Mouse (Mus musculus) MEL (cell line): ENCODE data around the gene Hkdc1. TPM values are rescaled to one million over a fixed set of nuclear protein-coding genes. Genes with fewer than 3 reads are reported as not detected.

Experiments used
- DNase-seq: peaks from one replicate; pipeline ENCODE4 v3.0.0; 2011; ENCODE audit warnings: low read depth, low spot score
- H3K27ac ChIP-seq: 2 replicates; pipeline ENCODE4 v1.5.1; 2012; ENCODE audit warnings: low read depth, mild to moderate bottlenecking, control low read depth, low read length, moderate library complexity; ENCODE audit not compliant: control insufficient read depth
- H3K27me3 ChIP-seq, 2 experiments: fragments of 150-350 bp in 1 of 2; sonication (generic) in 1 of 2; 2 replicates each; pipeline ENCODE4 v1.6.1; 2012; ENCODE audit warnings: low read length in 2 of 2, mild to moderate bottlenecking in 2 of 2, improper control_type of control experiment in 1 of 2, moderate library complexity in 1 of 2; ENCODE audit not compliant: insufficient read depth in 2 of 2, control insufficient read depth in 1 of 2
- H3K36me3 ChIP-seq, 2 experiments: 2 replicates each; pipeline ENCODE4 v1.6.1; 2012 to 2014; ENCODE audit warnings: low read length in 2 of 2, improper control_type of control experiment in 1 of 2, inconsistent platforms in 1 of 2, mild to moderate bottlenecking in 1 of 2; ENCODE audit not compliant: insufficient read depth in 2 of 2, control insufficient read depth in 1 of 2
- H3K4me1 ChIP-seq, 2 experiments: fragments of 150-350 bp in 1 of 2; sonication (generic) in 1 of 2; 2 replicates each; pipeline ENCODE4 v1.6.1; 2012; ENCODE audit warnings: low read length in 2 of 2, improper control_type of control experiment in 1 of 2, mild to moderate bottlenecking in 1 of 2; ENCODE audit not compliant: insufficient read depth in 2 of 2, control insufficient read depth in 1 of 2
- H3K4me3 ChIP-seq, 2 experiments: fragments of 150-350 bp in 1 of 2; sonication (generic) in 1 of 2; 2 replicates each; pipeline ENCODE4 v1.5.1; 2012; ENCODE audit warnings: low read depth in 2 of 2, low read length in 2 of 2, mild to moderate bottlenecking in 2 of 2, moderate library complexity in 2 of 2, control low read depth in 1 of 2, improper control_type of control experiment in 1 of 2; ENCODE audit not compliant: control insufficient read depth in 1 of 2, insufficient read depth in 1 of 2
- H3K79me2 ChIP-seq: 2 replicates; pipeline ENCODE4 v1.6.1; 2012; ENCODE audit warnings: mild to moderate bottlenecking, low read length, moderate library complexity; ENCODE audit not compliant: control insufficient read depth, poor library complexity, insufficient read depth
- H3K9ac ChIP-seq: 2 replicates; pipeline ENCODE4 v1.6.1; 2012; ENCODE audit warnings: low read depth, mild to moderate bottlenecking, control low read depth, low read length, moderate library complexity; ENCODE audit not compliant: control insufficient read depth, poor library complexity, severe bottlenecking
- H3K9me3 ChIP-seq: fragments of 150-350 bp; sonication (generic); replicated peaks from 2 replicates; pipeline ENCODE4 v1.6.1; 2012; ENCODE audit warnings: mild to moderate bottlenecking, low read length, improper control_type of control experiment, moderate library complexity; ENCODE audit not compliant: insufficient read depth
- CHD1 ChIP-seq: IDR thresholded peaks from 2 replicates; pipeline ENCODE4 v1.6.1; 2012; ENCODE audit warnings: low read depth, mild to moderate bottlenecking, inconsistent platforms, low read length, improper control_type of control experiment
- CTCF ChIP-seq, 3 experiments: IDR thresholded peaks in 2 of 3; conservative IDR thresholded peaks in 1 of 3; 2 replicates each; pipeline ENCODE4 v1.5.1; 2011 to 2012; ENCODE audit warnings: low read length in 3 of 3, low read depth in 2 of 3, mild to moderate bottlenecking in 2 of 3, improper control_type of control experiment in 1 of 3, inconsistent platforms in 1 of 3, mixed read lengths in 1 of 3, moderate library complexity in 1 of 3; ENCODE audit not compliant: control insufficient read depth in 1 of 3, insufficient read depth in 1 of 3, poor library complexity in 1 of 3, severe bottlenecking in 1 of 3
- E2F4 ChIP-seq: IDR thresholded peaks from 2 replicates; pipeline ENCODE4 v1.6.1; 2011; ENCODE audit warnings: low read depth, low read length, improper control_type of control experiment, borderline replicate concordance
- JUND ChIP-seq: IDR thresholded peaks from 2 replicates; pipeline ENCODE4 v1.6.1; 2011; ENCODE audit warnings: low read depth, mild to moderate bottlenecking, improper control_type of control experiment, low read length
- KAT2A ChIP-seq: conservative IDR thresholded peaks from 2 replicates; pipeline ENCODE4 v1.6.1; 2012; ENCODE audit warnings: low read depth, low read length, improper control_type of control experiment, inconsistent platforms
- MAX ChIP-seq: IDR thresholded peaks from 2 replicates; pipeline ENCODE4 v1.6.1; 2011; ENCODE audit warnings: low read length, improper control_type of control experiment
- MXI1 ChIP-seq: IDR thresholded peaks from 2 replicates; pipeline ENCODE4 v1.6.1; 2011; ENCODE audit warnings: mild to moderate bottlenecking, low read depth, low read length, improper control_type of control experiment
- MYB ChIP-seq: IDR thresholded peaks from 2 replicates; pipeline ENCODE4 v1.6.1; 2011; ENCODE audit warnings: mild to moderate bottlenecking, low read depth, low read length, improper control_type of control experiment
- POLR2AphosphoS2 ChIP-seq: IDR thresholded peaks from 2 replicates; pipeline ENCODE4 v1.6.1; 2011; ENCODE audit warnings: low read length, improper control_type of control experiment
- POLR2AphosphoS5 ChIP-seq: IDR thresholded peaks from 2 replicates; pipeline ENCODE4 v1.6.1; 2012; ENCODE audit warnings: low read depth, borderline replicate concordance, mild to moderate bottlenecking, inconsistent platforms, low read length, moderate library complexity, mixed read lengths
- SIN3A ChIP-seq: IDR thresholded peaks from 2 replicates; pipeline ENCODE4 v1.6.1; 2012; ENCODE audit warnings: low read length, improper control_type of control experiment, inconsistent platforms
- TAL1 ChIP-seq: IDR thresholded peaks from 2 replicates; pipeline ENCODE4 v1.6.1; 2012; ENCODE audit warnings: mild to moderate bottlenecking, inconsistent platforms, low read length, moderate library complexity, mixed read lengths
- ZC3H11A ChIP-seq: IDR thresholded peaks from 2 replicates; pipeline ENCODE4 v1.6.1; 2012; ENCODE audit warnings: low read depth, mild to moderate bottlenecking, inconsistent platforms, low read length, improper control_type of control experiment
- ZNF384 ChIP-seq: IDR thresholded peaks from 2 replicates; pipeline ENCODE4 v1.6.1; 2012; ENCODE audit warnings: low read depth, mild to moderate bottlenecking, inconsistent platforms, low read length, improper control_type of control experiment
- polyA plus RNA-seq, 2 experiments: library from polyadenylated mRNA; stranded (reverse) in 1 of 2; unstranded in 1 of 2; fragments of >175 nt in 1 of 2; fragments of >200 nt in 1 of 2; gene quantifications; 2 replicates each; pipeline versions ENCODE4 v1.2.1 to v1.2.4; 2012; ENCODE audit warnings: low replicate concordance in 2 of 2, low read depth in 1 of 2; ENCODE audit not compliant: insufficient read length in 2 of 2, insufficient read depth in 1 of 2, missing spikeins in 1 of 2
- total RNA-seq: library from RNA; depleted of rRNA; stranded (reverse); fragments of 300-350 nt; gene quantifications from 2 replicates; pipeline ENCODE4 v1.2.3, GENCODE M21; 2012

Gene Hkdc1
- total and polyA plus RNA-seq, 3 experiments = 0.38 to 0.42 TPM; not detected in 1

GRCm38 (mm10) chr10:62430427-62430826 is 8.1 kb upstream of the Hkdc1 start:
- H3K36me3 ChIP-seq = peaks cover 0 to 12% of the 10 kb centered on the region in 2 experiments; a peak in 2 of 4 replicates
- DNase-seq = no peak
- H3K27ac ChIP-seq = no peak overlapping the region
- no peaks in the 10 kb centered on the region for H3K27me3 ChIP-seq
- no peak overlapping the region for H3K4me3 ChIP-seq
- H3K79me2 ChIP-seq = no peaks in the 10 kb centered on the region
- H3K9ac ChIP-seq = no peak overlapping the region
- no peaks in the 10 kb centered on the region for H3K4me1 ChIP-seq
- TF ChIP-seq TAL1 (no peak), JUND (no peak)
- no peaks in the 10 kb centered on the region for H3K9me3 ChIP-seq

GRCm38 (mm10) chr10:62425081-62425871 is 3.0 kb upstream of the Hkdc1 start:
- Histone ChIP-seq H3K27me3 (no peaks in the 10 kb centered on the region), H3K9me3 (no peaks in the 10 kb centered on the region), H3K27ac (no peak overlapping the region), H3K4me1 (no peaks in the 10 kb centered on the region), H3K9ac (no peak overlapping the region), H3K4me3 (no peak overlapping the region), H3K36me3 (no peaks in the 10 kb centered on the region), H3K79me2 (no peaks in the 10 kb centered on the region)
- DNase-seq = no peak
- no peak for TF ChIP-seq ZC3H11A
- no peak for TF ChIP-seq POLR2AphosphoS2
- TF ChIP-seq E2F4 = no peak
- no peak for TF ChIP-seq MXI1
- TF ChIP-seq CHD1 = no peak
- TF ChIP-seq SIN3A = no peak
- no peak for TF ChIP-seq KAT2A
- TF ChIP-seq POLR2AphosphoS5 = no peak
- no peak for TF ChIP-seq MAX
- TF ChIP-seq, all 39 proteins: peak for 0

- H3K27me3 ChIP-seq = no peaks in the 10 kb centered on the region
- H3K9ac ChIP-seq = no peak overlapping the region
- H3K79me2 ChIP-seq = no peaks in the 10 kb centered on the region
- H3K9me3 ChIP-seq = no peaks in the 10 kb centered on the region
- no peak for DNase-seq
- H3K36me3 ChIP-seq = peaks cover 0 to 17% of the 10 kb centered on the region in 2 experiments; a peak in 2 of 4 replicates
- no peak overlapping the region for H3K27ac ChIP-seq
- TF ChIP-seq ZNF384 = no peak
- no peak for TF ChIP-seq MYB
- no peak for TF ChIP-seq CTCF (IDR thresholded peaks at IDR 0.05 in 2 of 3, conservative IDR thresholded peaks at IDR 0.05 in 1 of 3; ENCODE audit: control insufficient read depth in 1 of 3, insufficient read depth in 1 of 3, low read depth in 2 of 3, low read length in 3 of 3, poor library complexity in 1 of 3, severe bottlenecking in 1 of 3)
- H3K4me3 ChIP-seq = no peak overlapping the region
- H3K4me1 ChIP-seq = peaks cover 8 to 24% of the 10 kb centered on the region in 2 experiments
Observed at GRCm38 (mm10) chr10:62421127-62421526, 1.2 kb downstream of the Hkdc1 start.
